Mouse (Mus musculus) neural tube, embryonic 12.5 days (tissue): ENCODE data around the gene D030056L22Rik. TPM values are rescaled to one million over a fixed set of nuclear protein-coding genes. Genes with fewer than 3 reads are reported as not detected.

ENCODE experiments used
- polyA plus RNA-seq: library from polyadenylated mRNA; unstranded; fragments of >200 nt; fragmentation: Nextera tagmentation; extraction: Ambion mirVana; gene quantifications from 2 replicates; pipeline ENCODE4 v1.2.1, GENCODE M21; 2016

D030056L22Rik gene
- polyA plus RNA-seq, 1 experiment from 2014 or later = 81.0 TPM

Other genes starting within 250 kb of the D030056L22Rik start
- 47.0 and 53.1 TPM in 2 replicates for gene Ostf1, start 81.4 kb upstream of the D030056L22Rik start, polyA plus RNA-seq
- gene Nmrk1, start 81.2 kb upstream of the D030056L22Rik start, polyA plus RNA-seq = 9.7 and 13.1 TPM in 2 replicates
- gene Carnmt1, start 42.4 kb upstream of the D030056L22Rik start, polyA plus RNA-seq = 23.8 and 24.0 TPM in 2 replicates
- gene Trpm6, start 36.8 kb downstream of the D030056L22Rik start, polyA plus RNA-seq = 0.27 and 0.36 TPM in 2 replicates